Mouse (Mus musculus) kidney, adult 11 months (tissue): ENCODE results near the gene Prl3d1.
"Not testable (repeated sequence)": the region's sequence is repeated elsewhere in the genome, so short reads cannot be mapped to it uniquely, and the experiment has no call there.

Experiments used
- DNase-seq: peaks from one replicate; pipeline ENCODE4 v3.0.0; 2022

Prl3d1 gene

DNA sequence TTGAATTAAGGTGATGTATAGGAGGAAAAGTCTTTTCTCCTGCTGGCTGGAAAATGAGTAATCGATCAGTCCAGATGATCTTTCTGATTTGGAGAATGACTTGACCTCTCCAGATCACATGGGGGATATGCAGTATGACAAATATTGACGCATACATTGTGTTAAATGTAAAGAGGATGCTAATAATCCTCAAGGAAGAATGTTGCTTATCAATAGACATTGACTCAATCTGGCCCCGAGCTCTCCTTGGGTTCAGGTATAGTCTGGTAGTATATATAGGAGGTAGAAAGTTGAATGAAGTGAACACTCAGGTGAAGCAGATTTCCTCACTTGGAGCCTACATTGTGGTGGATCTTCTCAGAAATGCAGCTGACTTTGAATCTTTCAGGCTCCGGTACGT, at the start of gene Prl3d1:
Gene Prl3d1, plus strand, starts transcription at position 301 of the 400 bp plus-strand sequence.
- DNase-seq, result not testable (repeated sequence)

GRCm38 (mm10) chr13:27057270-27057669, 36.7 kb upstream of the Prl3d1 start, which contains the start of gene Prl:
Gene Prl, plus strand, starts transcription at chr13:27057570.
- no peak for DNase-seq

DNA sequence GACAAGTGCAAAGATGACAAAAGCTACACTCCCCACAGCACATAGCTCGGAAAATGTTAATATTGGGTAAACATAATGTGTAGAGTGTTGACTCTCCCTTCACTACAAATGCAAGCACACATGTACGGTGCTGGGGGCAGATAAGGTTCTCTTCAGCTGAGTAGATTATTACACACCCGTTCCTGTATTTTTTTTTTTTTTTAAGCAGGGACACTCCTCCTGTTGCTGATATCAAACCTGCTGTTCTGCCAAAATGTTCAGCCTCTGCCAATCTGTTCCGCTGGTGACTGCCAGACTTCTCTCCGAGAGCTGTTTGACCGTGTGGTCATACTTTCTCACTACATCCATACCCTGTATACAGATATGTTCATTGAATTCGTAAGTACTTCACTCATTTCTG, 34.8 kb upstream of the Prl3d1 start:
- no peak for DNase-seq

- not testable (repeated sequence) for DNase-seq
These were observed 27.4 kb downstream of the Prl3d1 start, which contains the start of gene Prl3d2 for GRCm38 (mm10) chr13:27121398-27121797. Gene Prl3d2, plus strand, starts transcription at chr13:27121698.

- DNase-seq, result no peak
These were observed 54.3 kb downstream of the Prl3d1 start for GRCm38 (mm10) chr13:27148264-27148663.
